Mouse (Mus musculus) stomach, postnatal 0 days (tissue): Measurements from ENCODE around the gene G3bp2. TPM values are rescaled to one million over a fixed set of nuclear protein-coding genes. Genes with fewer than 3 reads are reported as not detected.

Experiments
- ATAC-seq: fragments of 200-750 bp; cut with Nextera tagmentation; 2 replicates; pipeline ENCODE4 v1.8.0; 2017; ENCODE audit not compliant: low FRiP score, low TSS enrichment
- DNase-seq: peaks from one replicate; pipeline ENCODE4 v3.0.0-alpha.2; 2016; ENCODE audit warnings: low spot score
- H3K27ac ChIP-seq: fragments of 300-500 bp; sonication (generic); replicated peaks from 2 replicates; pipeline ENCODE4 v1.5.1; 2014; ENCODE audit warnings: mild to moderate bottlenecking, control low read depth
- H3K27me3 ChIP-seq: fragments of 300-500 bp; sonication (generic); 2 replicates; pipeline ENCODE4 v1.6.1; 2014; ENCODE audit warnings: low read length; ENCODE audit not compliant: control insufficient read depth, insufficient read depth
- H3K36me3 ChIP-seq: fragments of 300-500 bp; sonication (generic); 2 replicates; pipeline ENCODE4 v1.6.1; 2014; ENCODE audit warnings: low read length, mixed read lengths; ENCODE audit not compliant: control insufficient read depth, insufficient read depth
- H3K4me1 ChIP-seq: fragments of 300-500 bp; sonication (generic); replicated peaks from 2 replicates; pipeline ENCODE4 v1.6.1; 2014; ENCODE audit warnings: antibody characterized with exemption; ENCODE audit not compliant: control insufficient read depth, insufficient read depth
- H3K4me2 ChIP-seq: fragments of 300-500 bp; sonication (generic); replicated peaks from 2 replicates; pipeline ENCODE4 v1.6.1; 2014; ENCODE audit warnings: low read depth, mild to moderate bottlenecking, control low read depth, moderate library complexity
- H3K4me3 ChIP-seq: fragments of 300-500 bp; sonication (generic); 2 replicates; pipeline ENCODE4 v1.5.1; 2014; ENCODE audit warnings: low read depth, low read length, control low read depth
- H3K9ac ChIP-seq: fragments of 300-500 bp; sonication (generic); 2 replicates; pipeline ENCODE4 v1.6.1; 2014; ENCODE audit warnings: mild to moderate bottlenecking, low read length, control low read depth, mixed read lengths
- H3K9me3 ChIP-seq: fragments of 300-500 bp; sonication (generic); 2 replicates; pipeline ENCODE4 v1.6.1; 2016; ENCODE audit warnings: low read length; ENCODE audit not compliant: control insufficient read depth
- CTCF ChIP-seq: IDR thresholded peaks from 2 replicates; pipeline ENCODE4 v1.5.1; 2016; ENCODE audit warnings: antibody characterized with exemption, low read depth, mild to moderate bottlenecking, moderate library complexity
- EP300 ChIP-seq: optimal IDR thresholded peaks from 2 replicates; pipeline ENCODE3; 2016; ENCODE audit warnings: antibody characterized with exemption
- whole genome bisulfite sequencing: fragments of 180-500 bp; shearing (Covaris S2); extraction: QIAGEN DNeasy Blood & Tissue Kit; methylation state at CpG from one replicate; pipeline ENCODE4 v1.1.7; 2014; 5-methylcytosine and 5-hydroxymethylcytosine counted together
- polyA plus RNA-seq: library from polyadenylated mRNA; unstranded; fragments of >200 nt; fragmentation: Nextera tagmentation; extraction: Ambion mirVana; gene quantifications from 2 replicates; pipeline ENCODE4 v1.2.1, GENCODE M21; 2015

The G3bp2 gene
- polyA plus RNA-seq, 1 experiment from 2014 or later, result 111 TPM

DNA sequence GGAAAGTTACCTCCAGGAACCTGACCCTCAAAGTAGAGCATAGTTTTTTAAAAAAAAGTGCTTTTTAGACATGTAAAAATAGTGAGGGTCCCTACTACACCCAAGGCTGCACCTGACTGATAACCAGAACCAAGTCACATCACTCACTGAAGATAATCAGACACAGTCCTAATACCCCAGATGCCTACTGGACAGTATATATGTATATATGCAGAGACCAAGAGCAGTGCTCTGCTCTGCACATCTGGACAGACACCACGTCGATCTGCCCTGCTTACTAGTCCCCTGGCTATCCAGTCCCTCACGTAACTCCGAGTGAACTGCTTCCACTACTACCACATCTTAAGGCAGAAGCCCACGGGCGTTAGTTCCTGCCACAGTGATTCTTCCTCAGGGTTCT, 30.7 kb upstream of the G3bp2 start:
- H3K4me1 ChIP-seq, result no peaks in the 10 kb centered on the region
- ATAC-seq (no peak), DNase-seq (no peak)
- 93% methylated on average over 6 of the region's 6 CpGs for WGBS
- H3K9ac ChIP-seq, result no peak overlapping the region
- no peaks in the 10 kb centered on the region for H3K27me3 ChIP-seq
- H3K9me3 ChIP-seq, result no peaks in the 10 kb centered on the region
- no peak overlapping the region for H3K27ac ChIP-seq
- H3K36me3 ChIP-seq, result no peaks in the 10 kb centered on the region
- H3K4me3 ChIP-seq, result no peak overlapping the region
- no peak overlapping the region for H3K4me2 ChIP-seq
- TF ChIP-seq CTCF (no peak), EP300 (no peak)

GRCm38 (mm10) chr5:92113484-92113883, 30.0 kb upstream of the G3bp2 start:
- Histone ChIP-seq H3K27ac (no peak overlapping the region), H3K9me3 (no peaks in the 10 kb centered on the region), H3K4me3 (no peak overlapping the region), H3K27me3 (no peaks in the 10 kb centered on the region), H3K4me1 (no peaks in the 10 kb centered on the region), H3K36me3 (no peaks in the 10 kb centered on the region), H3K4me2 (no peak overlapping the region), H3K9ac (no peak overlapping the region)
- DNase-seq (no peak), ATAC-seq (no peak)
- TF ChIP-seq EP300 (no peak), CTCF (no peak)
- 90% methylated on average over 7 of the region's 7 CpGs for WGBS

- Histone ChIP-seq H3K27me3 (no peaks in the 10 kb centered on the region), H3K4me1 (no peaks in the 10 kb centered on the region), H3K4me2 (peak overlapping the region; percentile 29), H3K36me3 (no peaks in the 10 kb centered on the region), H3K27ac (no peak overlapping the region), H3K4me3 (peak overlapping the region; percentile 1; the same call in 1 of the 2 replicates), H3K9ac (0 out of 2 replicates have a peak overlapping the region, but pooled peaks have one; percentile 0), H3K9me3 (no peaks in the 10 kb centered on the region)
- WGBS, result 12% methylated on average over 10 of the region's 10 CpGs
- 0 out of 2 replicates have a peak, but pooled peaks have one; percentile 1 for TF ChIP-seq CTCF
- no peak for TF ChIP-seq EP300
- DNase-seq (no peak), ATAC-seq (0 out of 2 replicates have a peak, but pooled peaks have one; percentile 15)
These were observed 29.1 kb upstream of the G3bp2 start for GRCm38 (mm10) chr5:92112585-92112984.

DNA sequence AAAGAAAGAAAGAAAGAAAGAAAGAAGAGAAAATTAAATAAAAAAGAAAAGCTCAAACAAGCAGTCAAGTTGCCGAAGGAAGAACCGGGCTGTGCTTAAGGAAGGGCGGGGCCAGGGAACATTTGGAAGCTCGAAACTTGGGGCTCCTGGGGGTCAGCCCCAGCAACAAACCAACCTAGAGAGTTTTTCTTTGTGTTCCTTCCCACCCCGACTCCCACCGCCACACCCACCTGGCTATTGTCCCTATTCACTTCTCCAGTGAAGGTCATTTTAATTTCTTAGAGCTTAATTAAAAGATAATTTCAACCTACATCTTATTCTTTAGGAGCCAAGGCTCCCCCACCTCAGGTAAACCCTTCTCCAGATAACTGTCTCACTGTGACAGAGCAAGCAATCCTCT, 28.7 kb upstream of the G3bp2 start:
- Histone ChIP-seq H3K27me3 (no peaks in the 10 kb centered on the region), H3K9ac (no peak overlapping the region), H3K9me3 (no peaks in the 10 kb centered on the region), H3K4me1 (no peaks in the 10 kb centered on the region), H3K27ac (no peak overlapping the region), H3K36me3 (no peaks in the 10 kb centered on the region), H3K4me2 (peak overlapping the region; percentile 29), H3K4me3 (peak overlapping the region; percentile 1; the same call in 1 of the 2 replicates)
- no peak for DNase-seq
- TF ChIP-seq CTCF, result no peak
- TF ChIP-seq EP300, result no peak
- WGBS, result 13% methylated on average over 6 of the region's 6 CpGs
- ATAC-seq, result no peak

GRCm38 (mm10) chr5:92110818-92111355, 27.4 kb upstream of the G3bp2 start:
- no peaks in the 10 kb centered on the region for H3K27me3 ChIP-seq
- no peaks in the 10 kb centered on the region for H3K4me1 ChIP-seq
- H3K9ac ChIP-seq, result no peak overlapping the region
- H3K4me3 ChIP-seq, result no peak overlapping the region
- H3K27ac ChIP-seq, result no peak overlapping the region
- ATAC-seq (no peak), DNase-seq (no peak)
- no peaks in the 10 kb centered on the region for H3K36me3 ChIP-seq
- no peaks in the 10 kb centered on the region for H3K9me3 ChIP-seq
- TF ChIP-seq CTCF (no peak), EP300 (no peak)
- no peak overlapping the region for H3K4me2 ChIP-seq
- WGBS, result 83% methylated on average over 5 of the region's 5 CpGs

- Histone ChIP-seq H3K4me2 (no peak overlapping the region), H3K9ac (no peak overlapping the region), H3K36me3 (no peaks in the 10 kb centered on the region), H3K4me1 (no peaks in the 10 kb centered on the region), H3K27ac (no peak overlapping the region), H3K27me3 (no peaks in the 10 kb centered on the region), H3K4me3 (no peak overlapping the region), H3K9me3 (no peaks in the 10 kb centered on the region)
- ATAC-seq (no peak), DNase-seq (no peak)
- WGBS, result 62% methylated on average over 4 of the region's 4 CpGs
- TF ChIP-seq EP300 (no peak), CTCF (no peak)
These were observed 23.8 kb upstream of the G3bp2 start for GRCm38 (mm10) chr5:92107282-92107681.
